Mouse (Mus musculus) neural tube, embryonic 12.5 days (tissue): ENCODE data around the gene Timeless. TPM values are rescaled to one million over a fixed set of nuclear protein-coding genes. Genes with fewer than 3 reads are reported as not detected.
A peak's percentile ranks its signal among the peaks of the same experiment; 100 is the strongest.

ENCODE experiments used
- ATAC-seq: fragments of 200-750 bp; cut with Nextera tagmentation; 2 replicates; pipeline ENCODE4 v1.8.0; 2017; ENCODE audit warnings: low read depth, mild to moderate bottlenecking, moderate TSS enrichment, moderate library complexity; ENCODE audit not compliant: low FRiP score
- H3K27ac ChIP-seq: fragments of 300-500 bp; sonication (generic); 2 replicates; pipeline ENCODE4 v1.5.1; 2016
- H3K27me3 ChIP-seq: fragments of 300-500 bp; sonication (generic); replicated peaks from 2 replicates; pipeline ENCODE4 v1.6.1; 2016; ENCODE audit warnings: mild to moderate bottlenecking
- H3K36me3 ChIP-seq: fragments of 300-500 bp; sonication (generic); 2 replicates; pipeline ENCODE4 v1.6.1; 2016; ENCODE audit warnings: mild to moderate bottlenecking
- H3K4me1 ChIP-seq: fragments of 300-500 bp; sonication (generic); 2 replicates; pipeline ENCODE4 v1.6.1; 2016
- H3K4me2 ChIP-seq: fragments of 300-500 bp; sonication (generic); replicated peaks from 2 replicates; pipeline ENCODE4 v1.6.1; 2016; ENCODE audit warnings: mild to moderate bottlenecking
- H3K4me3 ChIP-seq: fragments of 300-500 bp; sonication (generic); 2 replicates; pipeline ENCODE4 v1.5.1; 2016
- H3K9ac ChIP-seq: fragments of 300-500 bp; sonication (generic); 2 replicates; pipeline ENCODE4 v1.6.1; 2016; ENCODE audit warnings: mild to moderate bottlenecking
- H3K9me3 ChIP-seq: fragments of 300-500 bp; sonication (generic); 2 replicates; pipeline ENCODE4 v1.6.1; 2016; ENCODE audit warnings: mild to moderate bottlenecking
- WGBS: fragments of 180-500 bp; shearing (Covaris S2); methylation state at CpG from one replicate; pipeline ENCODE4 v1.1.7; 2016; 5-methylcytosine and 5-hydroxymethylcytosine counted together
- polyA plus RNA-seq: library from polyadenylated mRNA; unstranded; fragments of >200 nt; fragmentation: Nextera tagmentation; extraction: Ambion mirVana; gene quantifications from 2 replicates; pipeline ENCODE4 v1.2.1, GENCODE M21; 2016

The Timeless gene
- polyA plus RNA-seq, 1 experiment from 2014 or later = 48.6 TPM

DNA sequence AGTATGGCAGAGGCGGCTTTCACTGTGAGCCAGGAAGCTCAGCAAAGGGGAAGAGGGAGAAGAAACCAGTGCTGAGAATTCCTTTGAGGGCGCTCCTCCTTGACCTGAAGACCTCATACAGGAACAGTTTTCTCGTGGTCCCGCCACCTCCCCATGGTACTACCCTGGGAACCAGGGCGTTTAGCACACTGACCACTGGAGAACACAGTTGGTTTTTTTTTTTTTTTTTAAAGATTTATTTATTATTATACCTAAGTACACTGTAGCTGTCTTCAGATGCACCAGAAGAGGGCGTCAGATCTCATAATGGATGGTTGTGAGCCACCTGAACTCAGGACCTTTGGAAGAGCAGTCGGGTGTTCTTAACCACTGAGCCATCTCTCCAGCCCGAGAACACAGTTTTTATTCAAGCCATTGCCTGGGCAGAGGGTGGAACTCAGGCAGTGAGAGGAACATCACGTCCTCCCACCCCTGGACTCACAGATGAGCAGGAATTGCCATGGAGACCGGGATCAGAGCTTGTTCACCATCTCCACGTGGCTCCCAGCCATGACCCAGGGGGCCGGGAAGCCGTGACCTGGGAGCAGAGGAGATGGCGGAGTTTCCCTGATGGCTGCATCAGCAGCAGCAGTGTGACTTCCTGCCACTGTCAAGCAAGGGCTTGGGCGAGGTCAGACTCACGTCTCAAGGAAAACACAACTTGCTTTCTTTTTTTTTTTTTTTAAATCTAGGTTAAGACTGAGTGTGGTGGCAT is 10.2 kb upstream of the Timeless start:
- ATAC-seq = no peak
- 64% methylated on average over 16 of the region's 16 CpGs for WGBS

DNA sequence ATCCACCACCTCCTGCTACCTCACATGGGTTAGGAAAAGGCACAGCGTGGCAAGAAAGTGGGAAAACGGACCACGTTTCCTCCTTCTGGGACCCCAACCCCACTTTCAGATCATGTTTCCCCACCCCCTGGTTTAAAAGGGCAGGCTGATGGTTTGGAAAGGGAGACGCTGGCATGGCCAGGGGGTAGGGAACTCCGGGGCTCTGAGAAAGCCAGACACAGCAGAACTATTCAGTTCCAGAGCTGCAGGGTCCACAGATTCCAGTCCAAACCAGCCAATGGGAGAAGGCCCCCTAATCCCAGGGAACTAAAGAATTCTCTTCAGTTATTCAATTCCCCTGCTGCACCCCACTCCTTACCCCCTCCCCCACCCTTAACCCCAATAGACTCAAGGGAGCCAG is 6.8 kb upstream of the Timeless start:
- Histone ChIP-seq H3K27ac (no peak overlapping the region), H3K9me3 (no peaks in the 10 kb centered on the region), H3K36me3 (no peaks in the 10 kb centered on the region), H3K9ac (no peak overlapping the region), H3K27me3 (0 out of 2 replicates have a peak, but pooled peaks cover 5% of the 10 kb centered on the region), H3K4me3 (no peak overlapping the region), H3K4me2 (no peak overlapping the region), H3K4me1 (no peaks in the 10 kb centered on the region)
- 57% methylated on average over 5 of the region's 5 CpGs for WGBS
- no peak for ATAC-seq

More for the DNA sequence above, 10.2 kb upstream of the Timeless start:
- Histone ChIP-seq H3K4me3 (no peak overlapping the region), H3K4me1 (no peaks in the 10 kb centered on the region), H3K27me3 (0 out of 2 replicates have a peak, but pooled peaks cover 5% of the 10 kb centered on the region), H3K9ac (no peak overlapping the region), H3K4me2 (no peak overlapping the region), H3K9me3 (no peaks in the 10 kb centered on the region), H3K36me3 (no peaks in the 10 kb centered on the region), H3K27ac (no peak overlapping the region)

DNA sequence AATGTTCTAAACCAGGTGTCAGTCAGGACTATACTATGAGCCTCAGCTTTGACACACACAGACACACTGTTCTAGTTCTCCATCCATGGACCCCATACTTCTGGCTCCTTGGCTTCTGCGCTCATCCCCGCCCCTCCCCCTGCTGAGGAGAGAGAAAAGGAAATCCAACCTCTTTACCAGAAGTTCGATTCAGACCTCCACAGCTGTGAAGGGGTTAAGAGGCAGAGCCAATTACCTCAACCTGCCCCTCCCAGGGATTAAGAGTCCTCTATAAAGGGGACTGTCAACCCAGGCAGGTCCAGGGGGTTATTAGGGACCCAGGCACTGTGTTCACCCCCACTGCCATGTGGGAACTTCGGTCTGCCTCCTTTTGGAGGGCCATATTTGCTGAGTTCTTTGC is 6.3 kb upstream of the Timeless start, which contains the start of gene Mip:
Mip (plus strand) TSS at position 301 of the 400 bp plus-strand sequence.
- WGBS = 46% methylated on average over 4 of the region's 4 CpGs
- Histone ChIP-seq H3K27ac (no peak within 1 kb of the TSS), H3K4me1 (no peaks in the 10 kb centered on the region), H3K9me3 (no peaks in the 10 kb centered on the region), H3K27me3 (0 out of 2 replicates have a peak, but pooled peaks cover 5% of the 10 kb centered on the region), H3K36me3 (no peaks in the 10 kb centered on the region), H3K4me3 (no peak within 1 kb of the TSS), H3K4me2 (no peak within 1 kb of the TSS), H3K9ac (no peak within 1 kb of the TSS)
- ATAC-seq = no peak

DNA sequence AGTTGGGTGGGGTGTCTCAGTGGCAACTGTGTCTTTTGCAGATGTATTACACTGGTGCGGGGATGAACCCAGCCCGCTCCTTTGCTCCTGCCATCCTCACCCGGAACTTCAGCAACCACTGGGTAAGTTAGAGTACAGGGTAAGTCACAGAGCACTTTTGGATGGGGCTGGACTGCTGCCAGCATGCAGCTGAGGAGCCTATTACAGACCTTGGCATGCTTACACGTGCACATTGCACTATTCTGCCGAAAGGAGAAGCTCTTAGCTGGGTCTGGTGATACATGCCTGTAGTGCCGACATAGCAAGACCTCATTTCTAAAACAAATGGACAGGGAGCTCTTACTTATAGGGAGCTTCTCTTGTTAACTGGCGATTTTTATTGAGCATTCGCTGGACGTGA is 4.3 kb upstream of the Timeless start:
- Histone ChIP-seq H3K27me3 (0 out of 2 replicates have a peak, but pooled peaks cover 5% of the 10 kb centered on the region), H3K27ac (no peak overlapping the region), H3K4me2 (no peak overlapping the region), H3K9ac (no peak overlapping the region), H3K9me3 (no peaks in the 10 kb centered on the region), H3K4me3 (no peak overlapping the region), H3K36me3 (no peaks in the 10 kb centered on the region), H3K4me1 (peaks cover 7% of the 10 kb centered on the region)
- WGBS = 86% methylated on average over 9 of the region's 9 CpGs
- ATAC-seq = no peak

DNA sequence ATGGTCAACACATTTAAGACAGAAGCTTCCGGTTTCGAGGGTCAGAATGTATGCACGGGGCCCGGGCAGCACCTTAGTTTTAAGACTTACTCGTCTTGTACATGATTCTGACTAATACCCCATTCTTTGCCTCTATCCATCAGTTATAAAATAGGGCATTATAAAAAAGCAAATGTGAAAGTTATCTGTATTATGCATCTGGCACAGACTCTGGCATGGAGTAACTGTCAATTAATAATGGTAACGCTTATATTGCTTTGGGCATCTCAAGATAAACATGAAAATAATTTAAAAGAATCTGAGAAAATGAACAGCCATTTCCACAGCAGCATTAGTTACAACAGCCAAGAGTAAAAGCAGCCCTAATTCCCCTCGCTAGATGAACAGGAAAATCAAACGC is 3.9 kb upstream of the Timeless start:
- Histone ChIP-seq H3K4me1 (peaks cover 9% of the 10 kb centered on the region), H3K4me2 (no peak overlapping the region), H3K9me3 (no peaks in the 10 kb centered on the region), H3K9ac (no peak overlapping the region), H3K36me3 (no peaks in the 10 kb centered on the region), H3K27ac (no peak overlapping the region), H3K27me3 (0 out of 2 replicates have a peak, but pooled peaks cover 5% of the 10 kb centered on the region), H3K4me3 (no peak overlapping the region)
- WGBS = 95% methylated on average over 8 of the region's 8 CpGs
- no peak for ATAC-seq

DNA sequence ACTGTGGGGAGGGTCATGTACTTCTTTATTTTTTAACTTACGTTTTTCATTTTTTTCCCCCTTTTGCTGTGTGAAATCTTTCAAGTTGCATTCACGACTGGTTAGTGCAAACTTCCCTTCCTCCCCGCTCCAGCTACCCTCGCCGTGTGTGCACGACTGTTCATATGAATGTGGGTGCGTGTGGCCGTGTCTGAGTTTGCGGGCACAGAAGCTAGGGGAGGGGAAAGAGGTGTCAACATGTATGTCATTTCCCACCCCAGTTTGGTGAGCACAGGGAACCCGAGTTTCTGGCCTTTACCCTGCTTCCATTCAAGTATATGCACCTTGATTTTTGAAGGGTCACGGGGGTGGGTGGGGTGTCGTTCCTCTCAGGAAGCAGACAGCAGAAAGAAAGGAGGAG is 1.3 kb upstream of the Timeless start:
- Histone ChIP-seq H3K4me2 (peak overlapping the region; percentile 65), H3K27me3 (0 out of 2 replicates have a peak, but pooled peaks cover 3% of the 10 kb centered on the region), H3K9me3 (no peaks in the 10 kb centered on the region), H3K4me3 (no peak overlapping the region), H3K36me3 (no peaks in the 10 kb centered on the region; the same call in 1 of the 2 replicates), H3K9ac (no peak overlapping the region), H3K27ac (no peak overlapping the region), H3K4me1 (peaks cover 9% of the 10 kb centered on the region)
- ATAC-seq = no peak
- WGBS = 80% methylated on average over 12 of the region's 12 CpGs

DNA sequence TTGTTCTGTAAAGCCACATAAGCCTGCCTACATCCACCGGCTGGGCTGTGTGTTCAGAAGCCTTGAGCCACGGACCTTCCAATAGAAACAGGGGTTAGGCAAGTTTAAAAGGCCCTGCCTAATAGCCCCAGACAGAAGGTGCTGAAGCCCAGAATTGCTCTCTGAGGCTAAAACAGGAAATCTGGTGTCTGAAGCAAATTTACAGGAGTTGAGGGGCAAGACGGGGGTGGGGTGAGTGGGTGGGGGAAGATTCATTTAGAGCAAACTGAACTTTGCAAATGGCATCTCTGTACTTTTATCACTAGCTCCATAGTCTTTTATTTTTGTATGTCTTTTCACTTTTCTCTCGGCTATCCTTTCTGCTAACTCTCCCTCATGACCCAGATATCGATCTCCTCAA is 719 bp upstream of the Timeless start:
- peak overlapping the region; percentile 87 for H3K4me3 ChIP-seq
- peak overlapping the region; percentile 65 for H3K4me2 ChIP-seq
- H3K36me3 ChIP-seq = no peaks in the 10 kb centered on the region; the same call in 1 of the 2 replicates
- no peaks in the 10 kb centered on the region for H3K27me3 ChIP-seq
- H3K9ac ChIP-seq = peak overlapping the region; percentile 77; the same call in 1 of the 2 replicates
- no peak for ATAC-seq
- WGBS = 12% methylated on average over 5 of the region's 5 CpGs
- no peak overlapping the region for H3K27ac ChIP-seq
- H3K4me1 ChIP-seq = peaks cover 9% of the 10 kb centered on the region
- no peaks in the 10 kb centered on the region for H3K9me3 ChIP-seq

DNA sequence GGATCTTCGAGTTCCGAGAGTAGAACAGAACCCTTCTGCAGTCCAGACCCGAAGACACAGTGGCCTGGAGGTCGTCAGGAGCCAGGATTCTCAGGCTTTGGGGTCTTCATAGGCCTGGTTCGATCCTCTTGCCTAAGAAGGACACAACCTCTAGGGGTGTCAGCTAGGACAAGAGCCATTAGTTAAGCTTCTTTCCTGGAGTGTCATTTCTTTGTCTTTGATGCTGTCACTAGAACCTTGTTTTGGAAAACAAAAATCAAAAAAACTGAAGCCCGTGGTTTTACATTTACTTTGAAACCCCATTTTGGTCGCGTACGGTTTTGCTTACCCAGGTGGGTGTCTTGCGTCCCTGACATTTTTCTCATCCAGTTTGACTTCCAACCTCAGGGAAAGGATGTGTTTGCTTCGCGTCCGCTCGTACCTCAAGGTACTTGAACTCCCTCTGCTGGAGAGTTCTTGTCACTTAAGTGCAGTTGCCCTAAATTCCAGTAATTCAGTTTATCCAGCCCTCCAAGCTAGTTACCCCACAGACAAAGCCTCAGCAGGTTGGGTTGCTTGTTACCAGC is 638 bp downstream of the Timeless start:
- peak overlapping the region; percentile 77 for H3K9ac ChIP-seq
- whole genome bisulfite sequencing = under 1% methylated on average over 14 of the region's 14 CpGs
- H3K36me3 ChIP-seq = no peaks in the 10 kb centered on the region; the same call in 1 of the 2 replicates
- ATAC-seq = peak; percentile 42; the same call in 1 of the 2 replicates
- H3K4me1 ChIP-seq = peaks cover 9% of the 10 kb centered on the region
- no peaks in the 10 kb centered on the region for H3K27me3 ChIP-seq
- H3K4me2 ChIP-seq = peak overlapping the region; percentile 65
- peak overlapping the region; percentile 63; the same call in 1 of the 2 replicates for H3K27ac ChIP-seq
- no peaks in the 10 kb centered on the region for H3K9me3 ChIP-seq
- peak overlapping the region; percentile 87 for H3K4me3 ChIP-seq

DNA sequence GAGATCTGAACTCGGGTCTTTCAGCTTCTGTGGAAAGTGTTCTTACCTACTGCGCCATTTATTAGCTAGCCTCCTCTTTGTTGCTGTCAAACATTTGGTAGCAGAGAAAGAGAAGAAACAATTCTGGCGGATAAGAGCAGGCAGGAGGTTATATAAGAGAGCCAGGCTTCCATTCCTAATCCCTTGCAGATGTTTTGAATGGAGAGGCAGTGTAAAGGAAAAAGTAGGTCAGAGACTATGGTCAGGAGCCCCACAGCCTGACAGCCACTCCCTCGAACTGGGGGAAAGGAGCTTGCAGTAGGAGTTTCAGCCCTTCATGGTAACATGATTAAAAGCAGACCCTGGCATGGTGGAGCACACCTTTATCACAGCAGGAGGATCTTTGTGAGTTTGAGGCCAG is 4.5 kb downstream of the Timeless start:
- Histone ChIP-seq H3K4me3 (no peak overlapping the region), H3K4me2 (no peak overlapping the region), H3K36me3 (peaks cover 17% of the 10 kb centered on the region), H3K9me3 (no peaks in the 10 kb centered on the region), H3K9ac (no peak overlapping the region), H3K27me3 (no peaks in the 10 kb centered on the region), H3K27ac (no peak overlapping the region), H3K4me1 (peaks cover 3% of the 10 kb centered on the region; the same call in 1 of the 2 replicates)
- WGBS = 87% methylated on average over 4 of the region's 4 CpGs
- no peak for ATAC-seq

DNA sequence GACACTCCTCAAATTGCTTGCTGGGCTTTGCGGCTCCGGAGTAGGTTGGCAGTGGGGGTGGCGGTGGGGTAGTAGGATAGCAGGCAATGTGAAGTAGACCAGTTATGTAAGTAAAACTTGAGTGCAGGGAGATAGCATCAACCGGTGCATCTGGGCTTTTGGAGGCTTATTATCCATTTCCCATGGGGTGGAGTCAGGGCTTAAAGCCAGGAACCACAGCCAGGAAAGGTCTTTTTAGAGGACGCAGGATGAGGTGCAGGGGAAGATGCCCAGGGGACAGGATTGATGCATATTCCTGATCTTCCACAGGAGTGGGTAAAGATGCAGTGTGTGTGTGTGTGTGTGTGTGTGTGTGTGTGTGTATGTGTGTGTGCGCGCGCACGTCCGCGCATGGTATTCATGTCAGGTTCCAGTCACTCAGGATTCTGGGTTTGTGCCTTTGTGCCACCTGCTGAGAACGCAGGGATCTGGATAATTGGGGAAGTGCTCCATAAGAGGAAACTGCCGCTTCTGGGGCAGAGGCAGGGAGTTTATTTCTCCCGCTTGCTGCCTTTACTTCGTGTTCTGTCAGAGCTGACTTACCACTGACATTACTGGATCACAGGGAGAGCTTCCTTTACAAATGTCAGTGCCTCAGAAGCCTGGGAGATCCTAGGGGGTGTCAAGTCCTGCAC is 6.1 kb downstream of the Timeless start:
- WGBS = 87% methylated on average over 15 of the region's 15 CpGs

DNA sequence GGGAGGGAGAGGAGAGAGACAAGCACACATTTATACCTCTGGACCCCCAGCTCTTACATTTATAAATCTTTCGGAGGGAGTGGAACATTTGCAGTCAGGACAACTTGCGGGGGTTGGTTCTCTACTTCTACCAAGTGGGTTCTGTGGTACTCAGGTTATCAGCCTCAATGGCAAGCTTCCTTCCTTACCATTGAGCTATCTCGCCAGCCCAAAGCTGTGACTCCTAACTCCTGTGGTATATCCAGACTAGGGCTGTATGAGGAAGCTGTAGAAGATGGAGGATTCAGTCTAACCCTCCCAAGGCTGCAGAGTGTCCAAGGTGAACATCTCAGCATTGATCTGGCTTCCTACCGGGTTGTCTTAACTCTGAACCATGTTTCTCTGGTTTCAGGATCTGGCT is 7.3 kb downstream of the Timeless start:
- ATAC-seq = no peak
- Histone ChIP-seq H3K27ac (no peak overlapping the region), H3K9ac (no peak overlapping the region), H3K4me2 (no peak overlapping the region), H3K27me3 (no peaks in the 10 kb centered on the region), H3K4me3 (no peak overlapping the region), H3K4me1 (no peaks in the 10 kb centered on the region), H3K36me3 (peaks cover 42% of the 10 kb centered on the region), H3K9me3 (no peaks in the 10 kb centered on the region)
- WGBS = 97% methylated on average over 4 of the region's 4 CpGs

More for the DNA sequence above, 6.1 kb downstream of the Timeless start:
- Histone ChIP-seq H3K4me1 (peaks cover under 1% of the 10 kb centered on the region; the same call in 1 of the 2 replicates), H3K36me3 (peaks cover 32% of the 10 kb centered on the region), H3K9ac (no peak overlapping the region), H3K27ac (no peak overlapping the region), H3K27me3 (no peaks in the 10 kb centered on the region), H3K4me3 (no peak overlapping the region), H3K4me2 (no peak overlapping the region), H3K9me3 (no peaks in the 10 kb centered on the region)
- ATAC-seq = no peak

DNA sequence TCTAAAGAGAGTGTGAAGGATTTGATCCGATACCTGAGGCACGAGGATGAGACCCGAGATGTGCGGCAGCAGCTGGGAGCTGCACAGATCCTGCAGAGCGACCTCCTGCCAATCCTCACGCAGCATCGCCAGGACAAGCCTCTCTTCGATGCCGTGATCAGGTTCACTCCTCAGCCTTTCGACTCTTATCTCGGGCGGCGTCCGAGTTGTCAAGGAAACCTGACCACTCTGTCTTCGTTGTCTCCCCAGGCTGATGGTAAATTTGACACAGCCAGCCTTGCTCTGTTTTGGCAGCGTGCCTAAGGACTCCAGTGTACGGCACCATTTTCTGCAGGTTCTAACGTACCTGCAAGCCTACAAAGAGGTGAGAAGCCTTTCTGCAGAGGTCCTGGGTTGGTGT is 8.3 kb downstream of the Timeless start:
- Histone ChIP-seq H3K4me1 (no peaks in the 10 kb centered on the region), H3K9me3 (no peaks in the 10 kb centered on the region), H3K9ac (no peak overlapping the region), H3K27ac (no peak overlapping the region), H3K4me2 (no peak overlapping the region), H3K27me3 (no peaks in the 10 kb centered on the region), H3K36me3 (peaks cover 52% of the 10 kb centered on the region), H3K4me3 (no peak overlapping the region)
- 95% methylated on average over 18 of the region's 18 CpGs for WGBS
- no peak for ATAC-seq
